Mouse (Mus musculus): ENCODE measurements around the gene Coro1a. TPM values are rescaled to one million over a fixed set of nuclear protein-coding genes. Genes with fewer than 3 reads are reported as not detected.

Coro1a gene
- 34.1 and 36.6 TPM in 2 replicates for polyA plus RNA-seq (2015; fragmentation: Nextera tagmentation; extraction: Ambion mirVana)

DNA sequence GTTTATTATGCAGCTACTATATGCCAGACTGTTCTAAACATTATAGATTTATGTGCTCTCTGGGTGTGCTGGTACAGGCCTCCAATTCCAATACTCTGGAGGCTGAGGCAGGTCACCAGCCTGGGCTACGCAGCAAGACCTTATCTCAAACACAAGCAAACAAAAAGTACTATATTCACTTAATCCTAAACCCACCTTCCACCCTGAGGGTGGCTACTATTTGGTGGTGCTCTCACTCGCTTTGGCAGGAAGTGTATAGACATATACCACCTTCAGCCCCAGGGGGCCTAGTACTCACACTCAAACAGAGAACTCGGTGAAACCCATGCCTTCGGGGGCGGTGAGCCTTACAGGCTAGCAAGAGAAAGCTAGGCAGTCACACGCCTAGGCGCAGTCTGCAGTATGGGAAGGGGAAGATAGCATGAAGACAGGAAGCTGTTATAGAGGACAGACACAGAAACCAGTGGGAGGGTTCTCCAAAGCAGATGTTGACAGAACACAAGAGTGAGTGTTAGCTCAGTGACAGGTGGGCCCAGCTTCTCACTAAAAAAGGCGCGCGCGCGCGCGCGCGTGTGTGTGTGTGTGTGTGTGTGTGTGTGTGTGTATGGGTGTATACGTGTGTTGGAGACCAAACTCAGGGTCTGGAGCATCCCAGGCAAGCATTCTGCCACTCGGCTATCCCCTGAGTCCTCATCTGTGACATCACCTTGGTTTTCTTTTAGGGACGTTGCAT is at the start of gene Coro1a:
Gene Coro1a (minus strand): TSS at position 346 of the 733 bp plus-strand sequence.
- Histone ChIP-seq H3K4me1 (peaks cover 18% of the 10 kb centered on the region), H3K27ac (no peak within 1 kb of the TSS), H3K9me3 (no peaks in the 10 kb centered on the region), H3K4me2 (replicated peaks) (no peak within 1 kb of the TSS), H3K36me3 (no peaks in the 10 kb centered on the region), H3K9ac (no peak within 1 kb of the TSS), H3K27me3 (peaks cover 32% of the 10 kb centered on the region), H3K4me3 (no peak within 1 kb of the TSS)
- ATAC-seq (ENCODE audit: low FRiP score, low read depth): no peak
- whole genome bisulfite sequencing: 84% methylated on average over 19 of the region's 19 CpGs

DNA sequence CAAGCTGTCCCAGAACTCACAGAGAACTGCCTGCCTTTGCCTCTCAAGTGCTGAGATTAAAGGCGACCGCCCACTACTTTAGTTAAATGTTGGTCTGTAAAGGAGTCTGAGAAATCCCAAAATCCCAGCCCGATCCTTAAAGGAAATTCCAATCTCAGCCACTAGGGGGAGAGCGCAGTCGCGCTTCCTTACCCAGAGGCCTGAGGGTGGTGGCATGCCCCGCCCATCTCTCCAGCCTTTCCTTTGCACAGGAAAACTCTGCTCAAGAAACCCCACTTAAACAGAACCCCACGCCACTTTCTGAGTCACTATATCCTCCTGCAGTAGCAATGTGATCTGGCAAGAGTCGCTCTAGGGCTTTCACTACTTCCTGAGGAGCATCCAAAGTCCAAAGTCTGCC is 47.3 kb upstream of the Coro1a start:
- H3K9ac ChIP-seq: peak overlapping the region; percentile 65; the same call in 1 of the 2 replicates
- H3K4me2 ChIP-seq (replicated peaks): peak overlapping the region; percentile 39
- H3K4me1 ChIP-seq: peaks cover 13% of the 10 kb centered on the region
- peak; percentile 58; the same call in 1 of the 2 replicates for ATAC-seq (ENCODE audit: low FRiP score, low read depth)
- H3K4me3 ChIP-seq: no peak overlapping the region
- peak overlapping the region; percentile 59 for H3K27ac ChIP-seq
- no peaks in the 10 kb centered on the region for H3K9me3 ChIP-seq
- WGBS: 3% methylated on average over 9 of the region's 9 CpGs
- H3K36me3 ChIP-seq: no peaks in the 10 kb centered on the region
- no peaks in the 10 kb centered on the region for H3K27me3 ChIP-seq

DNA sequence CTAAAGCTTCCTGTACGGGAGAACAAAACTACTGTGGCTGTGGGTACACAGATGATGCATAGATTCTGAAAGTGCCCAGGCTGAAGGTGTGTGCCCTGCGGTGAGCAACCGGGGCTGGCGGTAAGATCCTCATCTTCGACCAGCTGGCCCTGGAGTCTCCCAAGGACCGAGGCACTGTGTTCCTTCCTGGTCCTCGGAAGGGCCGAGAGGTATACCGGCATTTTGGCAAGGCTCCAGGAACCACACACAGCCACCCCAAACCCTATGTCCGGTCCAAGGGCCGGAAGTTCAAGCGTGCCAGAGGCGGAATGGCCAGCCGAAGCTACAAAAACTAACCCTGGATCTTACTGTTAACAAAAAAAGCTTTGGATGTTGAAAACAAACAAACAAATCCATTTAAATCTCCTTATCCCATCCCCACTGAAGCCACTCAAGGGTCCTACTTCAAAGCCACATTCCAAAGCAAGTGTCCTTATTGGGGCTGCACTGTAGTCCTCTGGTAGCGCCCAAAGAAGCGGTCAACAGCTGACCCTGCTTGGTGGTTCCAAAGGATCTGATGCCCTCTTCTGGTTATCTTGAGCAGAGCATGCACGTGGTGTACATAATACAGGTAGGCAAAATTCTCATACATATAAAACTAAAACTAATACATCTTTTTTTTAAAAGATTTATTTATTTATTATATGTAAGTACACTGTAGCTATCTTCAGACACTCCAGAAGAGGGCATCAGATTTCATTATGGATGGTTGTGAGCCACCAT is 42.2 kb upstream of the Coro1a start:
- H3K4me1 ChIP-seq: peaks cover 8% of the 10 kb centered on the region; the same call in 1 of the 2 replicates
- ATAC-seq (ENCODE audit: low FRiP score, low read depth): no peak
- no peak overlapping the region for H3K4me2 ChIP-seq (replicated peaks)
- no peak overlapping the region for H3K27ac ChIP-seq
- H3K27me3 ChIP-seq: no peaks in the 10 kb centered on the region
- no peak overlapping the region for H3K4me3 ChIP-seq
- no peaks in the 10 kb centered on the region for H3K9me3 ChIP-seq
- H3K36me3 ChIP-seq: no peaks in the 10 kb centered on the region
- 96% methylated on average over 17 of the region's 17 CpGs for WGBS
- H3K9ac ChIP-seq: no peak overlapping the region

DNA sequence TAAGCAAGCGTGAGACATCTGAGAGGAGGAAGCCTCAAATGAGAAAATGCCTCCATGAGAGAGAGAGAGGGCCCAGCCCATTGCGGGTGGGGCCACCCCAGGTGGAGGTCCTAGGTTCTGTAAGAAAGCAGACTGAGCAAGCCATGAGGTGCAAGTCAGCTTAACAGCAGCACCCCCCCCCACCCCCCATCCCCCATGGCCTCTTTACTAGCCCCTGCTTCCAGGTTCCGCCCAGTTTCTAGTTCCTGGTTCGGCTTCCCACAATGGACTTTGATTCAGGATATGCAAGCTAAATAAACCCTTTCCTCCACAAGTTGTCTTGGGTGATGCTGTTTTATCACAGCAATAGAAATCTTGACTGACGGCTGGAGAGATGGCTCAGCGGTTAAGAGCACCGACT is 41.2 kb upstream of the Coro1a start:
- WGBS: 73% methylated on average over 7 of the region's 7 CpGs
- Histone ChIP-seq H3K9ac (no peak overlapping the region), H3K4me2 (replicated peaks) (no peak overlapping the region), H3K9me3 (no peaks in the 10 kb centered on the region), H3K36me3 (no peaks in the 10 kb centered on the region), H3K27ac (no peak overlapping the region), H3K4me1 (peaks cover 9% of the 10 kb centered on the region; the same call in 1 of the 2 replicates), H3K4me3 (no peak overlapping the region), H3K27me3 (no peaks in the 10 kb centered on the region)
- ATAC-seq (ENCODE audit: low FRiP score, low read depth): no peak

DNA sequence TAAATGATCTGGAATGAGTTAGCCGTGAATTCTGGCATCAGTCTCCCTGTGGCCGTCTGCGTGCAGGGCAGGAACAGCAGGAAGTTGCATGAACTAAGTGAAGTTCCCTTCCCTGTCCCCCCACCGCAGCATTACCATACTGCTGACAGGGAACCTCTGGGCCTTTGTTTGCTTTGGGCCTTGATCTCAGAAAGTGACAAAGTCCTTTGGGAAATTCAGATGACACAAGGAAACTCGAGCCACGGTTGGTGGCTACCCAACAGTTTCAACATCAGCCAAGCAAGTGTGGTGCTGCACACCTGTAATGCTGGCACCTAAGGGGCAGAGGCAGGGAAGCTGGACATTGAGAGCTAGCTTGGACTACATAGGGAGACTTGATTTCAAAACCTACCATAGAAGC is 39.2 kb upstream of the Coro1a start:
- no peaks in the 10 kb centered on the region for H3K9me3 ChIP-seq
- H3K9ac ChIP-seq: no peak overlapping the region; the same call in 1 of the 2 replicates
- H3K27me3 ChIP-seq: no peaks in the 10 kb centered on the region
- 20% methylated on average over 6 of the region's 6 CpGs for WGBS
- no peaks in the 10 kb centered on the region for H3K36me3 ChIP-seq
- no peak for ATAC-seq (ENCODE audit: low FRiP score, low read depth)
- no peak overlapping the region for H3K27ac ChIP-seq
- H3K4me2 ChIP-seq (replicated peaks): no peak overlapping the region
- H3K4me1 ChIP-seq: peaks cover 9% of the 10 kb centered on the region; the same call in 1 of the 2 replicates
- H3K4me3 ChIP-seq: no peak overlapping the region

DNA sequence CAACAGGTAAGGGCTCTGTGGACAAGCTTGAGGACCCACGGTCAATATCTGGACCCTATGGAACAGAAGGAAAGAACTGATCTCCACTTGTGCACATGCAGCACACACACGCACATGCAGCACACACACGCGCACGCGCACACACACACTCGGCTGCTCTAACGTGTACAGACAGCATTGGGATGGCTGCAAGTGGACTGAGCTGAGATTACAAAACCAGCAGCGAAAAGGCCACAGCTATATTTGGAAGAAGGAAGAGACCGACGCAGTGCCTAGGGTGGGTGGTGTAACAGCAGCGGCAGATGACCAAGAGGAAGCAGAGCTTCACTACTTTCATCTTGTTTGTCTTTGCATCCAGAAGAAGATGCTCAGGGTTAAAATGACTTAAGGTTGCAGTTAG is 38.5 kb upstream of the Coro1a start:
- H3K9ac ChIP-seq: no peak overlapping the region
- H3K4me3 ChIP-seq: no peak overlapping the region
- ATAC-seq (ENCODE audit: low FRiP score, low read depth): no peak
- H3K36me3 ChIP-seq: no peaks in the 10 kb centered on the region
- peaks cover 10% of the 10 kb centered on the region; the same call in 1 of the 2 replicates for H3K4me1 ChIP-seq
- H3K27ac ChIP-seq: no peak overlapping the region
- H3K4me2 ChIP-seq (replicated peaks): no peak overlapping the region
- H3K9me3 ChIP-seq: no peaks in the 10 kb centered on the region
- WGBS: 86% methylated on average over 12 of the region's 12 CpGs
- H3K27me3 ChIP-seq: no peaks in the 10 kb centered on the region

DNA sequence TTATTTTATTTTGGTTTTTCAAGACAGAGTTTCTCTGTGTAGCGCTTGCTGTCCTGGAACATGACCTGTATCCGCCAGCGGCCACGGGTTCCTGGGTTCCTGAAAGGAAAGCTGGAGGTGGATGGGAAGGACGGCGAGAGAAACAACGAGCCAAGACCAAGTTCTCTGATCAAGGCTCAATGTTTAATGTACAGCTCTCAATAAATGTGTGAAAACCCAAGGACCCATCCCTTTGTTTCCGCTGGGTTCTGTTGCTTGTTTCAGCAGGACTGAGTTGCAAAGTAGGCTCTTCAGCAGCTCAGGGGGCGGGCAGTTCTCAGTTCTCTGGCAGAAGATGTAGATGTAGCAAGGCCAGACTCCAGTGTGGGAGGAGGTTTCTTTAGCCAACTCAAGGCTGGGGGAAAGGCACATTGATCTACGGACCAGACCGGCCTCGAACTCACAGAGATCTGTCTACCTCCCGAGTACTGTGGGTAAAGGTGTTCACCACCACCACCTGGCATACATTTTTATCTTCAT is 34.4 kb upstream of the Coro1a start:
- H3K9me3 ChIP-seq: no peaks in the 10 kb centered on the region
- 92% methylated on average over 13 of the region's 13 CpGs for WGBS
- H3K27me3 ChIP-seq: no peaks in the 10 kb centered on the region
- H3K4me3 ChIP-seq: no peak overlapping the region
- peaks cover 13% of the 10 kb centered on the region; the same call in 1 of the 2 replicates for H3K4me1 ChIP-seq
- H3K9ac ChIP-seq: no peak overlapping the region
- no peak overlapping the region for H3K4me2 ChIP-seq (replicated peaks)
- ATAC-seq (ENCODE audit: low FRiP score, low read depth): no peak
- H3K36me3 ChIP-seq: no peaks in the 10 kb centered on the region
- H3K27ac ChIP-seq: no peak overlapping the region

DNA sequence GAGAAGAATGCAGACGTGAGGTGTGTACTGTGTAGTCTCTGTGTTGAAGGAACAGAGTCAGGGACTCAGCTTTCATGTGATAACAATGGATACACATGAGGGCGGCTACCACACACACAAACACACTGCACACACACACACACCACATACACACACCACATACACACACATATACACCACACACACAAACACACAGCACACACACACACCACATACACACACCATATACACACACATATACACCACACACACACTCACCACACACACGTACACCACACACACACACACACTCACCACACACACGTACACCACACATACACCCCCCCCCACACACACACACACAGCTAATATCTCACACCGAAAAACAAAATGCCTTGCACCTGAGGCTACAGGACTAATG is 33.9 kb upstream of the Coro1a start:
- H3K27ac ChIP-seq: no peak overlapping the region
- no peaks in the 10 kb centered on the region for H3K9me3 ChIP-seq
- H3K4me3 ChIP-seq: no peak overlapping the region
- no peaks in the 10 kb centered on the region for H3K27me3 ChIP-seq
- ATAC-seq (ENCODE audit: low FRiP score, low read depth): no peak
- WGBS: 83% methylated on average over 5 of the region's 5 CpGs
- 0 out of 2 replicates have a peak, but pooled peaks cover 7% of the 10 kb centered on the region for H3K4me1 ChIP-seq
- no peaks in the 10 kb centered on the region for H3K36me3 ChIP-seq
- H3K4me2 ChIP-seq (replicated peaks): no peak overlapping the region
- H3K9ac ChIP-seq: no peak overlapping the region

DNA sequence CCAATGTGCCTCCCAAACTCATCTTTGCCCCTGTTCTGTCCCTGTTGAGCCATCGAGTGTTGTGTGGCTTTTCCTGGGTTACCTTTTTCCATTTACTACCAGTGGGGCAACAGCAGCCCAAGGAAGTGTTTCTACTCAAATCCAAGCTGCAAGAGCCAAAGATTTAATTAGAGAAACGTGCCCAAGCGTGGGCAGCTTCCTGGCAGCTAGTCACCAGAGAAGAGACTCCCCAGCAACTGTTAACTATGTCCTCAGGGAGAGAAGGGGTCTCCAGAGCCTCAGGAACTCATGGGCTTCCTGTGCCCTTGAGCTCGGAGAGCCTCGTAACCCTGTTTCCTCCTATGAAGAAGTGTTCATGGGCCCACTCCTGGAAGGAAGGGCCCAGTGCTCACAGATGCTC is 33.4 kb upstream of the Coro1a start:
- H3K4me2 ChIP-seq (replicated peaks): no peak overlapping the region
- no peaks in the 10 kb centered on the region for H3K27me3 ChIP-seq
- no peaks in the 10 kb centered on the region for H3K36me3 ChIP-seq
- no peaks in the 10 kb centered on the region for H3K9me3 ChIP-seq
- H3K9ac ChIP-seq: no peak overlapping the region
- no peak overlapping the region for H3K4me3 ChIP-seq
- no peak overlapping the region for H3K27ac ChIP-seq
- WGBS: 56% methylated on average over 5 of the region's 5 CpGs
- 0 out of 2 replicates have a peak, but pooled peaks cover 6% of the 10 kb centered on the region for H3K4me1 ChIP-seq
- no peak for ATAC-seq (ENCODE audit: low FRiP score, low read depth)

DNA sequence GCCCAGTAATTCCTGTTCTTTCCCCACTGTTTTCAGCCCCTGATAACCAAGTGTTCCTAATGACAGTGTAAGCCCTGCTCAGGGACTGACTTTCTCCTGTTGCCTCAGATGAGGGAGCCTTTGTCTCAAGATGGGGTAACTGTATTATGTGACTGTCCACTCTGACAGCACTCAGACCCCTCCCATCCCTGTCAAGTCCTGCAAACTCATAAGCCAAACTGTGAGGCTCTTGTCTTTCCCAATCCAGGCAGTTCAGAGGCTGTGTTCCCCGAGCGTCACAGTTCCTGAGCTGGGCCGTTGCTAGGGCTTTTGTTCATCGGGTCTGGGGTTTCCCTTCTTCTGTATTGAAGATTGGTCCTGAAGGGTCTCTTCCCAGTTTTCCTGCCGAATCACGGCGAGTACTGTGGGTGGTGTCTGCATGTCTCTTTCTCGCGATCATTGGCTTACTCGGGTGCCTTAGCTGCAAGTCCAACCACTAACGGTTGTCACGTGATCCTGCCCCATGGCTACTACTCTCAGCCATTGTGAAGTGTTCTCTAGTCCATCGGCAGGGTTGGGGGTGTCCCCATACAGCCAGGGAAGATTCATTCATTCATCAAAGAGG is 32.6 kb upstream of the Coro1a start:
- Histone ChIP-seq H3K36me3 (no peaks in the 10 kb centered on the region), H3K4me3 (no peak overlapping the region), H3K9me3 (no peaks in the 10 kb centered on the region), H3K4me2 (replicated peaks) (no peak overlapping the region), H3K27ac (no peak overlapping the region), H3K9ac (no peak overlapping the region), H3K4me1 (0 out of 2 replicates have a peak, but pooled peaks cover 6% of the 10 kb centered on the region), H3K27me3 (no peaks in the 10 kb centered on the region)
- ATAC-seq (ENCODE audit: low FRiP score, low read depth): no peak
- 87% methylated on average over 13 of the region's 13 CpGs for WGBS

DNA sequence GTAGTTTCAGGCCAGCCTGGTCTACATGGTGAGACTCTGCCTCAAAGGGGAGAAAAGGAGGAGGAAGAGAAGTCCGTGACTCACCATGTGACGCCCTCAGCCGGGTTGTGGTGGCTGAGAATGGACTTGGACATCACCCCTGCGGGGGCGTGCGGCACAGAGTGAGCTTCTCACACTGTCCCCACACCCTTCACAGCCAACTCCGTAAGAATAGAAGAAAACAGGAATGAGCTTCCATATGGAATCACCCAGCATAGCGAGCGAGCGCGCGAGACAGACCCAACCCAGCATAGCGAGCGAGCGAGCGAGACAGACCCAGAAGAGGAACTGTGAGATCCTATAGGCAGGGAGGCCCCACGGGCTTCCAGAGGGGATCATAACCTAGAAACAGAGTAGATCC is 32.0 kb upstream of the Coro1a start:
- H3K9me3 ChIP-seq: no peaks in the 10 kb centered on the region
- no peaks in the 10 kb centered on the region for H3K36me3 ChIP-seq
- H3K9ac ChIP-seq: no peak overlapping the region
- 0 out of 2 replicates have a peak, but pooled peaks cover 4% of the 10 kb centered on the region for H3K4me1 ChIP-seq
- H3K4me2 ChIP-seq (replicated peaks): no peak overlapping the region
- no peak overlapping the region for H3K27ac ChIP-seq
- no peak overlapping the region for H3K4me3 ChIP-seq
- H3K27me3 ChIP-seq: no peaks in the 10 kb centered on the region
- WGBS: 83% methylated on average over 17 of the region's 17 CpGs
- no peak for ATAC-seq (ENCODE audit: low FRiP score, low read depth)

DNA sequence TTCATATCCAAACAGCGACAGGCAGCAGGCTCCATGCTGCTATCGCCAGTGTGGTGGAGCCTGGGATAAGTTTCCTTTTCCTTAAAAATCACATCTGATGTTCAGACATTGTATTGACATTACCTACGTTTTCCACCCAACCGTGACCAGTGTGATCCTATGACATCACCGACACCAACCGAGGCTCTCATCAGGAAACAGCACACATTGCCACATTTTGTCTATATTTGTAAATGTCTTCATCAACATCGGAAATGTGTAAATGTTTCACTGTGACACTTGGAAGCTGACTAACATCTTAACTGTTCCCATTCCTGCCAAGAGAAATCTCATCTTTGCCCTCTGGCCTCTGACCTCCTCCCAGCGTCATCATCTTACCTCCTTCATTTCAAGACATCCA is 28.5 kb upstream of the Coro1a start:
- H3K27ac ChIP-seq: no peak overlapping the region
- H3K4me2 ChIP-seq (replicated peaks): no peak overlapping the region
- 0 out of 2 replicates have a peak, but pooled peaks cover 3% of the 10 kb centered on the region for H3K4me1 ChIP-seq
- no peak for ATAC-seq (ENCODE audit: low FRiP score, low read depth)
- H3K4me3 ChIP-seq: no peak overlapping the region
- no peaks in the 10 kb centered on the region for H3K9me3 ChIP-seq
- H3K36me3 ChIP-seq: no peaks in the 10 kb centered on the region
- no peak overlapping the region for H3K9ac ChIP-seq
- no peaks in the 10 kb centered on the region for H3K27me3 ChIP-seq
- 82% methylated on average over 8 of the region's 8 CpGs for WGBS
